Mouse (Mus musculus): ENCODE data around the gene Zfp663.

GRCm38 (mm10) chr2:165316204-165316603 is 52.3 kb downstream of the Zfp663 start:
- TF ChIP-seq GATA1 (IDR thresholded peaks at IDR 0.05; ENCODE audit: borderline replicate concordance, low read length) (no peak), FLI1 (IDR thresholded peaks at IDR 0.05; ENCODE audit: low read length) (no peak)

Data from megakaryocyte, embryonic 14.5 days (primary cell).